Mouse (Mus musculus): ENCODE data around the gene Dohh. TPM values are rescaled to one million over a fixed set of nuclear protein-coding genes. Genes with fewer than 3 reads are reported as not detected.

The Dohh gene
- polyA plus RNA-seq, 1 experiment from 2014 or later = 96.8 TPM

DNA sequence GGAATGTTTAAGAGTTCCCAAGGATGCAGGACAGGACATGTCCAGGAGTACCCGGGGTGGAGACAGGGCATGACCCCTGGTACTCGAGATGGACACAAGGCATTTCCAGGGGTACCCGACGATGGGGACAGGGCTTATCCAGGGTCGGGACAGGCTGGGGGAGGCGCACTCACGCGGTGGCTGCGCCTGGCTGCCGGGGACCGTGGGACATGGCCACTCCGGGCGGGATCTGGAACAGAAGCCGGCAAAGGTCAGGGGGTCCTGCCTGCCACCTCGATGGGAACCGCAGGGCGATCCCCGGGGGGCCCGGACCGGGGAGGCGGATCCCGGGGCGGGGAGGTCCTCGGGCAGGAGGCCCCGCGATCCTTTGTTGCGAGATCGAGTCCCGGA lies 34.3 kb upstream of the Dohh start:
- Histone ChIP-seq H3K4me3 (peak overlapping the region; percentile 97), H3K36me3 (replicated peaks) (peaks cover 38% of the 10 kb centered on the region), H3K27ac (peak overlapping the region; percentile 95), H3K4me1 (peaks cover 64% of the 10 kb centered on the region), H3K27me3 (ENCODE audit: poor library complexity, severe bottlenecking) (peaks cover 40% of the 10 kb centered on the region), H3K9me3 (no peaks in the 10 kb centered on the region)
- no peak for DNase-seq (ENCODE audit: extremely low spot score, low spot score)
- WGBS = under 1% methylated on average over 29 of the region's 29 CpGs

GRCm38 (mm10) chr10:81350351-81351063 lies 33.7 kb upstream of the Dohh start, which contains the start of gene Hmg20b:
Gene Hmg20b, minus strand, starts transcription at chr10:81350480.
- Histone ChIP-seq H3K9me3 (no peaks in the 10 kb centered on the region), H3K36me3 (replicated peaks) (peaks cover 33% of the 10 kb centered on the region), H3K27ac (peak within 1 kb of the TSS; percentile 95), H3K27me3 (ENCODE audit: poor library complexity, severe bottlenecking) (peaks cover 34% of the 10 kb centered on the region), H3K4me1 (peaks cover 67% of the 10 kb centered on the region), H3K4me3 (peak within 1 kb of the TSS; percentile 97)
- under 1% methylated on average over 53 of the region's 54 CpGs for WGBS
- peak; percentile 100 for DNase-seq (ENCODE audit: extremely low spot score, low spot score)

- Histone ChIP-seq H3K36me3 (replicated peaks) (peaks cover 21% of the 10 kb centered on the region), H3K4me1 (peaks cover 63% of the 10 kb centered on the region), H3K4me3 (peak overlapping the region; percentile 0; the same call in 1 of the 2 replicates), H3K27ac (no peak overlapping the region), H3K27me3 (ENCODE audit: poor library complexity, severe bottlenecking) (peaks cover 34% of the 10 kb centered on the region), H3K9me3 (no peaks in the 10 kb centered on the region)
- WGBS = 25% methylated on average over 9 of the region's 9 CpGs
- DNase-seq (ENCODE audit: extremely low spot score, low spot score) = no peak
These were observed 32.4 kb upstream of the Dohh start for GRCm38 (mm10) chr10:81351678-81352291.

DNA sequence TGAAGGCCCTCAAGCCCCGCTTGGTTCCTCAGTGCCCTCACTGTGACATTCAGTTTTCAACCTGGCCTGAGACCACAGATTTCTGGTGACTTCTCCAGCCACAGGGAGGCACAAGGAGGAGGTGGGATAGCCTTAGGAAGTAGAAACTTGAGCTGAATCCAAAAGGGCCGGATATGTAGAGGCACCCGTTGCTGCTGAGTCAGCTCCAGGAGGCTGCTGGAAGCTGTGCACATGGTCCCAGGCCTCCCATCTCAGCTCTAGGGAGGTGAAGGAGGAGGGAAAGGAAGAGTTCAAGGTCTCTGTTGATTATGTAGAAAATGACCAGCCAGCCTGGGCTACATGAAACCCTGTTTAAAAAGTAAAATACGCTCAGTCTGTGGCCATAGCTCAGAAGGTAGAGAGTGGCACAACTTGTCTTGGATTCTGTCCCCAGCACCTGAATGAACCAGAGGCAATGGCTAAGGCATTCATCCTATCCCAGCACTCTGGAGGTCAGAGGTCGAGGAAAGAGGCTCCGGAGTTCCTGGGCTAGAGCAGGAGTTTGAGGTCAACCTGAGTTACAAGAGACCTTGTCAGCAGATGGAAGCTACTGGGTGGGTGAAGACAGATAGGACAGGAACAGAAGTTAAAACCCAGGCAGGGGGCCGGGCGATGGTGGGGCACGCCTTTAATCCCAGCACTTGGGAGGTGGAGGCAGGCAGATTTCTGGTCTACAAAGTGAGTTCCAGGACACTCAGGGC lies 29.3 kb upstream of the Dohh start:
- H3K36me3 ChIP-seq (replicated peaks) = 0 out of 2 replicates have a peak, but pooled peaks cover 1% of the 10 kb centered on the region
- H3K9me3 ChIP-seq = no peaks in the 10 kb centered on the region
- no peak for DNase-seq (ENCODE audit: extremely low spot score, low spot score)
- no peak overlapping the region; the same call in 1 of the 2 replicates for H3K27ac ChIP-seq
- WGBS = 60% methylated on average over 9 of the region's 9 CpGs
- peaks cover 35% of the 10 kb centered on the region for H3K27me3 ChIP-seq (ENCODE audit: poor library complexity, severe bottlenecking)
- H3K4me3 ChIP-seq = no peak overlapping the region
- H3K4me1 ChIP-seq = peaks cover 64% of the 10 kb centered on the region

- no peak for DNase-seq (ENCODE audit: extremely low spot score, low spot score)
- Histone ChIP-seq H3K9me3 (no peaks in the 10 kb centered on the region), H3K27ac (no peak overlapping the region), H3K4me1 (peaks cover 68% of the 10 kb centered on the region), H3K36me3 (replicated peaks) (0 out of 2 replicates have a peak, but pooled peaks cover 3% of the 10 kb centered on the region), H3K4me3 (no peak overlapping the region), H3K27me3 (ENCODE audit: poor library complexity, severe bottlenecking) (peaks cover 37% of the 10 kb centered on the region)
- 76% methylated on average over 4 of the region's 4 CpGs for WGBS
These were observed 28.7 kb upstream of the Dohh start for GRCm38 (mm10) chr10:81355533-81355932.

DNA sequence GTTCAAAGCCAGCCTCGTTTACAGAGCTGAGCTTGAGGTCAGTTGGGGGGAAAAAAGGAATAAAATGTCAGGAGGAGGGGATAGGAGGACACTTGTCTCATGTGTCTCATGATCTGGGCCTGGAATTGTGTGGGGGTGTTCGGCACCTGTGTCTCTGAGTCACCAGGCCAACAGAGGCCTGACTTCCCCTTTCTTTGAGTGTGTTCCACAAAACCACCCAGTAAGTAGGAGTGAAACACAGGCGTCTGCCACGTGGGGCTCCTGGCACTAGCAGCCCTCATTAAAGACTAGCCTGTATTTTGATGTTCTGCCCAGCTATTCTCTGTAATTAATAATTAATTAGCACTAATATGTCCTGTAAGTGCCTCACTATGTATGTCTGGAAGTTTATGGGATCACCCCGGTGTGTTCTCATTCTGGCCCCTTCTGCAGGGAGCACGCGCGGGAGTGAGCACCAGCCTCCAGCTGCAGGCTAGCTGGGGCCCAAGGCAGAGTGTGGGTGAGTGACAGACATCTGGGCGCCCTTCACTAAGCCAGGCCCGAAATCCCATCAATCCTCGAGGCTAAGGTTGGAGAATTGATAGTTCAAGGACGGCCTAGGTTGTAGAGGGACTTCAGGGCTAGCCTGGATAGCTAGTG lies 27.8 kb upstream of the Dohh start:
- Histone ChIP-seq H3K36me3 (replicated peaks) (peaks cover 8% of the 10 kb centered on the region), H3K4me1 (peaks cover 68% of the 10 kb centered on the region), H3K9me3 (no peaks in the 10 kb centered on the region), H3K27me3 (ENCODE audit: poor library complexity, severe bottlenecking) (peaks cover 40% of the 10 kb centered on the region), H3K27ac (no peak overlapping the region), H3K4me3 (peak overlapping the region; percentile 86)
- no peak for DNase-seq (ENCODE audit: extremely low spot score, low spot score)
- 61% methylated on average over 12 of the region's 12 CpGs for WGBS

DNA sequence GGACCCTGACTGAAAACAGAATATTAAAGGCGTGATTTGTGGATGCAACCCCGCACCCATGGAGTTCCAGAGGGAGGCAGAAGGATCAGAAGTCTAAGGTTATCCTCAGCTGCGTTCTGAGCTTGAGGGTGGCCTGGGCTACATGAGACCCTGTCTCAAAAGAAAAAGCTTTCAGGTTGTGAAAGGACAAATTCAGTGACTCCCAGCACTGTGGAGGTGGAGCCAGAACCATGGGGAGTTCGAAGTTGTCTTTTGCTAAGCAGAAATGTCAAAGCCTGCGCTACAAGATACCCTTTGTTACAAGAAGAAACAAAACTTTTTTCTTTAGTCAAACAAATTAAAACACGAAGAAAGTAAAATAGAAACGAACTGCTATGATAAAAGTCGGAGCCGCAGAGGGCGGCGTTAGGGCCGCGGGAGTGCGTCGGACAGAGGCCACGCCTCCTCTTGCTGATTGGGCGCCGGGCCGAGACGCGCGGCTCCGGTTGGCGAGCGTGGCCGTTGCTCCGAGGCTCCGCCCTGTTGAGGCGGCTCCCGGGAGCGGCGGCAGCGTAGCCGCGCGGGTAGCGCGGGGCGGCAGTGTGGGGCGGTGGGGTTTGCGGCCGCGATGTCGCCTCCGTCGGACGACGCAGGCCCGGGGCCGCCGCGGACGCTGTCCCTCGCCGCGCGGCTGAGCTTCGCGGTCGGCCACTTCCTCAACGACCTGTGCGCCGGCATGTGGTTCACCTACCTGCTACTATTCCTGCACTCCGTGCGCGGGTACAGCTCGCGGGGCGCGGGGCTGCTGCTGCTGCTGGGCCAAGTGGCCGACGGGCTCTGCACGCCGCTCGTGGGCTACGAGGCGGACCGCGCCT lies 27.0 kb upstream of the Dohh start, which contains the start of gene Mfsd12:
Gene Mfsd12 (plus strand): TSS at position 501 of the 854 bp plus-strand sequence.
- peak within 1 kb of the TSS; percentile 86 for H3K4me3 ChIP-seq
- peak; percentile 83 for DNase-seq (ENCODE audit: extremely low spot score, low spot score)
- 2% methylated on average over 78 of the region's 79 CpGs for WGBS
- H3K4me1 ChIP-seq = peaks cover 69% of the 10 kb centered on the region
- peaks cover 14% of the 10 kb centered on the region for H3K36me3 ChIP-seq (replicated peaks)
- no peaks in the 10 kb centered on the region for H3K9me3 ChIP-seq
- H3K27ac ChIP-seq = peak within 1 kb of the TSS; percentile 84
- H3K27me3 ChIP-seq (ENCODE audit: poor library complexity, severe bottlenecking) = peaks cover 48% of the 10 kb centered on the region

DNA sequence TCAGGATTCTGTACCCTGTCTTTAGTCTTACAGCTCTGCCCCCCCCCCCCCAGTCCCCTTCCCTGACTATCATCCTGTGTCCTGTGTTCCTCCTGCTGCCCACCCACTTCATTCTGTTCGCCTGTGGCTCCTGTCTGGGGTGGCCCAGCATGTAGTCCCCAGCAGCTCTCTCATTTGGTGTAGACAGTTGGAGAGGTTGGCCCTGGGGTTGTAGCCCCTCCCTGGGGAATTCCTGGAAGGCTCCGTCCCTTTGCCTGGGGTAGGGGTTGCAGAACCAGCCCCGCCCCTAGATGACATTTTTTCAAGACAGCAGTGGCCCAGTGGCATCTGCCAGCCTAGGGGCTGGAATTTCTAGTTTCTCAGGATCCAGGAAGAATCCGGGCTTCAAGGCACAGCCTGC lies 26.0 kb upstream of the Dohh start:
- Histone ChIP-seq H3K27me3 (ENCODE audit: poor library complexity, severe bottlenecking) (peaks cover 58% of the 10 kb centered on the region), H3K9me3 (no peaks in the 10 kb centered on the region), H3K4me3 (peak overlapping the region; percentile 86), H3K27ac (peak overlapping the region; percentile 84), H3K36me3 (replicated peaks) (peaks cover 23% of the 10 kb centered on the region), H3K4me1 (peaks cover 79% of the 10 kb centered on the region)
- WGBS = 29% methylated on average over 4 of the region's 4 CpGs
- no peak for DNase-seq (ENCODE audit: extremely low spot score, low spot score)

DNA sequence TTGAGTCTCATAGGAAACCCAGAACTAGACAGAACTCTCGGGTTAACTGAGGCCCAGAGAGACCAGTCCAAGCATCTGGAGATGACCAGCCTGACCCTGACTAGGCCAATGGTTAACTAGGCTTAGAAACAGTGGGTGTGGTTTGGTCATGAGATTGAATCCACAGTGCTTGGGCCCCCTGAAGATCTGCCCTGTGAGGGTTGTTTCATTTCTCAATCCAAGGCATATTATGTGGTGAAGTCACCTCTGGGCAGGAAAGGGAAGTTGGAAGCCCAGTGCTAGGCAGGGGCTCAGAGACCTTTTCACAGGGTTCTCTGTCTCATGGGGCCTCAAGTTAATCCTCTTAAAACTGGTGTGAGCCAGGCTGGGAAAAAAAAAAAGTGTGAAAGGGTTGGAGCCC lies 25.4 kb upstream of the Dohh start:
- Histone ChIP-seq H3K9me3 (no peaks in the 10 kb centered on the region), H3K4me1 (peaks cover 85% of the 10 kb centered on the region), H3K27ac (0 out of 2 replicates have a peak overlapping the region, but pooled peaks have one; percentile 22), H3K27me3 (ENCODE audit: poor library complexity, severe bottlenecking) (peaks cover 64% of the 10 kb centered on the region), H3K36me3 (replicated peaks) (peaks cover 23% of the 10 kb centered on the region), H3K4me3 (peak overlapping the region; percentile 86; the same call in 1 of the 2 replicates)
- 67% methylated on average over 1 of the region's 1 CpGs for WGBS
- DNase-seq (ENCODE audit: extremely low spot score, low spot score) = no peak

DNA sequence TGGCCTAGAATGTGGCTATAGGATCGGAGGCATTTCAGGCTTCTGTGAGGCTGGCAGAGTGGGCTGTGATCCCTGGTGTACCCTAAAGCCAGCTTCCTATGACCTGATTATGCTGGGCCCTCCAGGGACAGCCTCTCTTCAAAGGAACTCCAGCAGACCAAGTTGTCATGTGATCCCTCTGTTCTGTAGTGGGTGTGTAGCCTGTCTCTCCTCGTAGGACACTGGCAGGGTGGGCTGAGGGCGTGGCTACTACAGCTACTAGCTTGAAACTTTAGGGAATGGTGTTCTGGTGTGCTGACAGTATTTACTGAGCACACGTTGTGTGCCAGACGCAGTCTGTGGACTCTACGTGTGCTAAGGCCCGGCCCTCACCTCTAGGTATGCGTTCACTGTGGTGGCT lies 23.5 kb upstream of the Dohh start:
- Histone ChIP-seq H3K36me3 (replicated peaks) (peaks cover 23% of the 10 kb centered on the region), H3K9me3 (no peaks in the 10 kb centered on the region), H3K27ac (0 out of 2 replicates have a peak overlapping the region, but pooled peaks have one; percentile 12), H3K27me3 (ENCODE audit: poor library complexity, severe bottlenecking) (peaks cover 76% of the 10 kb centered on the region), H3K4me3 (no peak overlapping the region), H3K4me1 (peaks cover 93% of the 10 kb centered on the region)
- WGBS = 76% methylated on average over 8 of the region's 8 CpGs
- no peak for DNase-seq (ENCODE audit: extremely low spot score, low spot score)

- Histone ChIP-seq H3K36me3 (replicated peaks) (peaks cover 37% of the 10 kb centered on the region), H3K27me3 (ENCODE audit: poor library complexity, severe bottlenecking) (peaks cover 64% of the 10 kb centered on the region), H3K4me1 (peaks cover 99% of the 10 kb centered on the region), H3K27ac (peak overlapping the region; percentile 2; the same call in 1 of the 2 replicates), H3K9me3 (no peaks in the 10 kb centered on the region), H3K4me3 (peak overlapping the region; percentile 0; the same call in 1 of the 2 replicates)
- no peak for DNase-seq (ENCODE audit: extremely low spot score, low spot score)
- WGBS = 80% methylated on average over 12 of the region's 12 CpGs
These were observed 21.8 kb upstream of the Dohh start for GRCm38 (mm10) chr10:81362336-81362949.
